Mouse (Mus musculus) liver, embryonic 18 days (tissue): ENCODE measurements around the gene Klc2. TPM values are rescaled to one million over a fixed set of nuclear protein-coding genes. Genes with fewer than 3 reads are reported as not detected.

Experiments used
- polyA plus RNA-seq: library from polyadenylated mRNA; depleted of rRNA; stranded (reverse); fragments of >200 nt; gene quantifications from 2 replicates; pipeline ENCODE4 v1.2.3, GENCODE M21; 2012; rRNA removed

Klc2 gene
- polyA plus RNA-seq, result 3.6 and 4.7 TPM in 2 replicates

GRCm38 (mm10) chr19:5118384-5118698 lies at the start of gene Klc2:
Gene Klc2, minus strand, starts transcription at chr19:5118560.

DNA sequence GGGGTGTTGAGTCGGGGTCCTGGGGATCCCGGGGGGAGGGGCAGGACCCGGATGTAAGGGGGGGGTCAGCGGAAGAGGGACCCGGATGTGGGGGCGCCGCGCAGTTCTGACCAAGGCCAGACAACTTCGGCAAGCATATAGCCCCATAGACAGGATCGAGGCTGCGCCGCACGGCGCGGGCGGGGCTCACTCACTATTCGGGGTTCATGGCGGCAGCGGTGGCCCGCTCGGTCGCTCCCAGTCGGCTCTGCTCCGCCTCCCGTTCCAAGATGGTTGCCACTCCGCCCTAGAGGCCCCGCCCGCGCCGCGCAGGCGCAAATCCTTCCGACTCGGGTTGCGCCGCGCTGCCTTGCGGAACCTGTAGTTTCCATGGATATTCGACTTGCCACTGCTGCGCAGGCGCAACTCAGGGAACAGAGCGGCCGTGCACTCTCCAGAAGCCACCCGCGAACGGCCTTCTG lies 11.6 kb downstream of the Klc2 start, which contains the start of gene Rab1b:
TSS of gene Rab1b (minus strand) at position 342 of the 461 bp plus-strand sequence.

GRCm38 (mm10) chr19:5098363-5099143 lies 19.8 kb downstream of the Klc2 start, which contains the start of gene Cnih2:
Gene Cnih2, minus strand, starts transcription at chr19:5098521.

GRCm38 (mm10) chr19:5087884-5088728 lies 30.3 kb downstream of the Klc2 start, which contains the start of gene Yif1a:
Gene Yif1a, plus strand, starts transcription at chr19:5088538.

GRCm38 (mm10) chr19:5085145-5085863 lies 33.1 kb downstream of the Klc2 start, which contains the start of gene Tmem151a:
Gene Tmem151a, minus strand, starts transcription at chr19:5085531.

GRCm38 (mm10) chr19:5067867-5068569 lies 50.3 kb downstream of the Klc2 start, which contains the start of gene Cd248:
Gene Cd248, plus strand, starts transcription at chr19:5068078.

Other genes with a start within 250 kb of the Klc2 start
- 0.06 and 0.10 TPM in 2 replicates for gene Actn3, start 240.7 kb downstream of the Klc2 start, polyA plus RNA-seq
- 10.1 and 10.6 TPM in 2 replicates for gene Zdhhc24, start 239.9 kb downstream of the Klc2 start, polyA plus RNA-seq
- gene Bbs1, start 211.9 kb downstream of the Klc2 start, polyA plus RNA-seq, result 0.52 and 0.79 TPM in 2 replicates
- 33.6 and 33.7 TPM in 2 replicates for gene Dpp3, start 190.3 kb downstream of the Klc2 start, polyA plus RNA-seq
- gene Peli3, start 175.4 kb downstream of the Klc2 start, polyA plus RNA-seq, result 0.17 and 0.28 TPM in 2 replicates
- 23.7 and 24.7 TPM in 2 replicates for gene Mrpl11, start 156.4 kb downstream of the Klc2 start, polyA plus RNA-seq
- 0.07 and 0.10 TPM in 2 replicates for gene Npas4, start 128.2 kb downstream of the Klc2 start, polyA plus RNA-seq
- gene Slc29a2, start 94.7 kb downstream of the Klc2 start, polyA plus RNA-seq, result 1.4 and 2.0 TPM in 2 replicates
- 6.2 and 7.5 TPM in 2 replicates for gene B4gat1, start 79.7 kb downstream of the Klc2 start, polyA plus RNA-seq
- gene AC124502.3, start 79.7 kb downstream of the Klc2 start, polyA plus RNA-seq, result 0.26 and 0.37 TPM in 2 replicates
- gene Brms1, start 77.2 kb downstream of the Klc2 start, polyA plus RNA-seq, result 14.8 and 15.2 TPM in 2 replicates
- 0.52 and 0.58 TPM in 2 replicates for gene Rin1, start 68.1 kb downstream of the Klc2 start, polyA plus RNA-seq
- 1.8 and 2.0 TPM in 2 replicates for gene Cd248, start 50.5 kb downstream of the Klc2 start, polyA plus RNA-seq
- 0.30 and 0.36 TPM in 2 replicates for gene Tmem151a, start 33.0 kb downstream of the Klc2 start, polyA plus RNA-seq
- 61.5 and 66.8 TPM in 2 replicates for gene Yif1a, start 30.0 kb downstream of the Klc2 start, polyA plus RNA-seq
- 0.22 and 0.24 TPM in 2 replicates for gene Cnih2, start 20.0 kb downstream of the Klc2 start, polyA plus RNA-seq
- 57.1 and 59.3 TPM in 2 replicates for gene Rab1b, start 11.5 kb downstream of the Klc2 start, polyA plus RNA-seq
- gene Pacs1, start 154.6 kb upstream of the Klc2 start, polyA plus RNA-seq, result 4.7 and 5.9 TPM in 2 replicates
- gene Sf3b2, start 176.9 kb upstream of the Klc2 start, polyA plus RNA-seq, result 39.5 and 46.2 TPM in 2 replicates
- not detected in 2 replicates for gene Gal3st3, start 179.8 kb upstream of the Klc2 start, polyA plus RNA-seq
- gene Catsper1, start 217.2 kb upstream of the Klc2 start, polyA plus RNA-seq, result not detected in 2 replicates
- 0.26 and 0.34 TPM in 2 replicates for gene Cst6, start 231.0 kb upstream of the Klc2 start, polyA plus RNA-seq
- 14.5 and 15.1 TPM in 2 replicates for gene Eif1ad, start 248.2 kb upstream of the Klc2 start, polyA plus RNA-seq
- 88.4 and 89.0 TPM in 2 replicates for gene Banf1, start 248.6 kb upstream of the Klc2 start, polyA plus RNA-seq